Mouse (Mus musculus) lung, postnatal 4 days (tissue): ENCODE results near the gene Ncapg2.
A peak's percentile ranks its signal among the peaks of the same experiment; 100 is the strongest.

Source experiments
- DNase-seq, 2 experiments: peaks; one replicate each; pipeline ENCODE4 v3.0.0; 2021

The Ncapg2 gene

GRCm38 (mm10) chr12:116405045-116405835 is at the start of gene Ncapg2:
Gene Ncapg2, plus strand, starts transcription at chr12:116405402.
- DNase-seq = peak; percentile 99 to 100

- DNase-seq = no peak
These were observed 43.1 kb upstream of the Ncapg2 start for GRCm38 (mm10) chr12:116362091-116362490.

GRCm38 (mm10) chr12:116366900-116367299 is 38.3 kb upstream of the Ncapg2 start:
- no peak for DNase-seq

- DNase-seq = no peak
These were observed 37.9 kb upstream of the Ncapg2 start for GRCm38 (mm10) chr12:116367346-116367745.

DNA sequence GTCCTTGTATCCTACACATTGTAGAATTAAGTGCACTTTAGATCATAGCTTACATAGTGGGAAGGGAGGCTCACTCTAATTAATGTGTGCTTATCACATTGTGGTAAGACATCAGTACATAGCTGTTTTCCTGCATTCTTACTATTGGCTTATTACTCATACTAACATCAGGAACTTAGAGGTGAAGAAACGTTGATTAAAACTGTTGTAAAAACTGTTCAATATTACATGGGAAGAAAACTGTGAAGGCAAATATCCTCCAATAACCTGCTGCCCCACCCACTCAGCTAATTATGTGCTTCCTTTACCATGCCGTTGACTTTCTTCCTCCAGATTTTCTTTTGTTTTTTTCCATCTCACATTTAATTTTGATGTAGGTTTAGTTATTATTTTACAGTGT is 36.3 kb upstream of the Ncapg2 start:
- no peak for DNase-seq

DNA sequence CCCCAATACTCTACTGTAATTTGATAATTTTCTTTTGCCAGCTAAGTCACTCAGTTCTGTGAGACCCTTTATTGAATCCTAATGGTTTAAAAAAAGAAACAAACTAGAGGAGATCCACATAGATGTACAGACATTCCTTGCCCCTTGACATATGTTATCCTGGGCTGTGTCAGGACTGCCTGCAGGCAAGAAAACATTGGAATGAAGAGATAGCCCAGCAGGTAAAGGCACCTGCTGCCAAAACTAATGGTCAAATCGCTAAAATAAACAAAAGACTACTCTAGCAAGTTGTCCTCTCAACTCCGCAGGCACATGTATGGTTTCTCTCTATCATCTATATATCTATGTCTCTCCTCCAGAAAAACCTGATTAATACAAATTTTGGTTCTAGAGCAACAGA is 22.1 kb upstream of the Ncapg2 start:
- no peak for DNase-seq

GRCm38 (mm10) chr12:116383995-116384394 is 21.2 kb upstream of the Ncapg2 start:
- DNase-seq = no peak

DNA sequence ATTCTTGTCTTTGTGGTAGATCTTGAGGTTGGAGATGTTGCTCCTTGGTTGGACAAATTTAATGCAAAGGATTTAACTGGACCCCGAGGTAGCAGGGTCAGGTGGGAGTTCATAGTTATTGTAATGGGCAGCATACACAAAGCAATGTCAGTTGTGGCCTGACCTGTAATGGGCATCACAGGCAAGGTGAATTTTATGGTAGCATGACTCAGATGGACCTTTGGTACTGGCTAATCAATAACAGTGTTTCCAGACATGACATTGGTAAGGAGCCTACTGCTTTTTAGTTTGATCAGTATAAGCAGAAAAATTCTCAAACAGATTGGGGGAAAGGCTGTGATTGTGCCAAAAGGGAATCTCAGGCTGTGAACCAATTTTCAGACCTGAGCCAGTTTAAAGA is 18.4 kb upstream of the Ncapg2 start:
- DNase-seq = no peak

GRCm38 (mm10) chr12:116389868-116390267 is 15.3 kb upstream of the Ncapg2 start:
- DNase-seq = no peak

GRCm38 (mm10) chr12:116394327-116394726 is 10.9 kb upstream of the Ncapg2 start:
- no peak for DNase-seq

DNA sequence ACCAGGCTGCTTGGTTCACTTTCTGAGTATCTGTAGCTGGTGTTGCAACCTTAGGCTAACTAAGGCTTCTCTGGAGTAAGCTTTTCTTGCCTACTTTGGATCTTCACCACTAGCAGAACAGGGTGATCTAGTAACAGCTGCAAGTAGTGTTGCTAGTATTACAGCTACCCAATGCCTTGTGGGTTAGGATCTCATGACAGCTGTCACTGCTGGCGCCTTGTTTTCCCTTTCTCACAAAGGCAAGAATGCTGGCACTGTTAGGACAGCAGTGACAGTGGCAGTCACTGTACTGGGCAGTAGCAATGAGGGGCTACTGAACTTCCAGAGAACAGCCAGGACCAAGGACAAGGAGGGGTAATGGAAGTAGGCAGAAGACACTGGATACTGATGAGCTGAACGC is 9.9 kb upstream of the Ncapg2 start:
- DNase-seq = no peak

- no peak for DNase-seq
These were observed 9.0 kb upstream of the Ncapg2 start for GRCm38 (mm10) chr12:116396072-116396695.

GRCm38 (mm10) chr12:116404012-116404679 is 1.1 kb upstream of the Ncapg2 start:
- DNase-seq = peak; percentile 7 to 22

DNA sequence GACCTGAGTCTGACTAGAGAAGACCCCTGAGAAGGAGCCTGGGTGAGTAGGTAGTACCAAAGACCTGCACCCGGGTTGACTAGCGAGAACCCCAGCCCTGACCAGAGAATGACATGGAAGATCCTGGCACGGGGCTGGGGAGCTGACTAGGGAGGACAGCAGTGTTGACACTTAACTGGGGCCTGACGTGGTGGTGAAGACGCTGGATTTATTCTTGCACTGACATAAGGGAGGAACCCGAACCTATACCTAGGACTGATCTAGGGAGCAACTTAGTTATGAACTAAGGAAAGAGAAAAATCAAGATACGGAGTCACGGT is 594 bp downstream of the Ncapg2 start:
- DNase-seq = no peak

DNA sequence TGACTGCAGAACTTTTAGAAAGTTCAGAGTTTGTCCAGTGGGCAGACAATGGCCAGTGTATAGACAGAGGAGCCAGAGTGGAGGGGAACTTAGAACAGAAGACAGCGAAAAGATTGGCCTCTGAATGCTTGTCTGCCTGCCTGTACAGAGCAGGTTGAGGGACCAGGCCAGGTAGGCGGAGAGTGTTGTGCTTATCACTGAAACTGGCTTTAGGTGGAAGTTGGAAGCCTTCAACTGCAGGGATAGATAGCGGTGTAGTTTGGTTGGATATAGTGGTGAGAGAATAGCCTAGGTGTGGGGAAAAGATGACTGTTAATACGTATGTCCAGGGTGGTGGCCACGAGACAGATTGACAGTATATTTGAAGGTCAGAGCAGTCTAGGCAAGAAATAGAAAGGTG is 2.7 kb downstream of the Ncapg2 start:
- no peak for DNase-seq

- DNase-seq = no peak
These were observed 9.7 kb downstream of the Ncapg2 start for GRCm38 (mm10) chr12:116414941-116415340.

DNA sequence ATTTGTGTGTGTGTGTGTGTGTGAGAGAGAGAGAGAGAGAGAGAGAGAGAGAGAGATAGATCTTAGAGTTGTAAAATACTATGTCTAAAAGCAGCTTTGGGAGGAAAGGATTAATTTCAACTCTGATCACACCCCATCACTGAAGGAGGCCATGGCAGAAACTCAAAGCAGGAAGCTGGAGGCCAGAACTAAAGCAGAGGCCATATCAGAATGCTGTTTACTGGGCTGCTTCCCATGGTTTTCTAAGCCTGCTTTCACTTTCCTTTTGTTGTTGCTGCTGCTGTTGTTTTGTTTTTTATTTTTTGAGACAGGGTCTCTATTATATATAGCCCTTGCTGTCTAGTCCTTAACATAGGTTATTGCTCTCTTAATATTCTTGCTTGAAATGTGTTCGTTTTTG is 11.3 kb downstream of the Ncapg2 start:
- DNase-seq = no peak

DNA sequence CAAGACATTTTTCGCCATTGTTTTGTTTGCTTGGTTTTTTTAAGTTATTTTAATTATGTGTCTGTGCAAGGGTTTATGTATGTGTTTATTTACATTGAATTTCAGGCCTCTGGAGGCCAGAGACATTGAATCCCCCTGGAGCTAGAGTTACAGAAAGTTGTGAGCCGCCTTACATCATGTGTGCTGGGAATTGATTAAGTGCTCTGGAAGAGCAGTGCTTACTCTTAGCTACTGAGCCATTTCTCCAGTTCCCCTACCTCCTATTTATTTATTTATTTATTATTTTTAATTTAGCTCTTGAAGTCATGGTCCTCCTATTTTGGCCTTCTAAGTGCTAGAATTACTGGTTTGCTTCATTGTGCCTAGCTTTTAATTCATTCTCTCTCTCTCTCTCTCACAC is 16.5 kb downstream of the Ncapg2 start:
- DNase-seq = no peak

- DNase-seq = no peak
These were observed 20.2 kb downstream of the Ncapg2 start for GRCm38 (mm10) chr12:116425392-116425791.

DNA sequence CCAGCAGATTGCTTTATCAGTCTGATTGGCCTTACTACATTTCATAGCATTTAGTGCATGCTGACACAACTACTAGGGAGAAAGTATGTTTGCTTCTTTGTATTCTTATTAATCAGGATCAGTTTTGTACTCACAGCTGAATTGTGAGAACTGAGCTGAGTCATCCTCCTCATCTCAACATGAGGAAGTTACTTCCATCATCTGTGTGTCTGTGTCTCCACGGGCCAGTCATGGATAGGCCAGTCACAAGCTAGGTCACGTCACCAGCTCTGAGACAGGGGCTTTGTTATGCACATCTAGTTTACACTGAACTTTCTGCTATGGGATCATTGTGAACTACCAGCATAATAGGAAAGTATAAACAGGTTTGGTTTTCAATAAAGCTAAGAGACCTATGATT is 28.5 kb downstream of the Ncapg2 start:
- DNase-seq = no peak

- no peak for DNase-seq
These were observed 30.0 kb downstream of the Ncapg2 start for GRCm38 (mm10) chr12:116435232-116435631.

DNA sequence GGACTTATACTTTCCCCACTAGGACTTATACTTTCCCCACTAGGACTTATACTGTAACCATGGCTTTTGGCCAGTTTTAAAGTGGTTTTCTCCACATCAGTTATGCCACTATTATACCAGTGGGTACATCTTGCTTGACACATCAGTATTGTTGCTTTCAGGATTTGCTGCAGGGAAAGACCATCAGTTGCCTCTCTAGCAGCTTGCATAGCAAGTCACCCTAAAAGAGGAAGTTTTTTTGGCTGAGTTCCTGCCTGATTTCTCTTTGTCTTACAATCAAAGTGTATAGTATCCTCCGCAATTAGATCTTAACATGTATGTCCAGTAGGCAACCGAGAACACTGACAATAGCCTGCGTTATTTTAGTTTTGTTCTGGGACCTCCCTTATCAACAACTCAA is 30.9 kb downstream of the Ncapg2 start:
- DNase-seq = no peak

DNA sequence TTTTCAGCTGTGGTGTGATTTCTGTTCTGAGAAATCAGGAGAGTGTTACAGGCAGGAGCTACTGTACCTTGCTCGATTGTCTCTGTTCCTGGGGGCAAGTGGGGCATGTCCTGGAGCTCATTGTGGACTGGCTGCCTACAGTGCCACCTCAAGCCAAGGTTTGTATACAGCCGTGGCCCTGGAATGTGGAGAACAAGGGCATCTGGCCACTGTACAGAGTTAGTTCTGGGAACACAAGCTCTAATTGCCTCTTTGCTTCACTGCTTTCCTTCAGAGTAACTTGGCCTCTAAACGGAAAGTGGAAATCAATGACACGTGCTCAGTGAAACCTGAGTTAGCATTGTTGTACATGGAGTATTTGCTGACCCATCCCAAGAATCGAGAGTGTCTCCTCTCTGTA is 33.4 kb downstream of the Ncapg2 start:
- DNase-seq = no peak

DNA sequence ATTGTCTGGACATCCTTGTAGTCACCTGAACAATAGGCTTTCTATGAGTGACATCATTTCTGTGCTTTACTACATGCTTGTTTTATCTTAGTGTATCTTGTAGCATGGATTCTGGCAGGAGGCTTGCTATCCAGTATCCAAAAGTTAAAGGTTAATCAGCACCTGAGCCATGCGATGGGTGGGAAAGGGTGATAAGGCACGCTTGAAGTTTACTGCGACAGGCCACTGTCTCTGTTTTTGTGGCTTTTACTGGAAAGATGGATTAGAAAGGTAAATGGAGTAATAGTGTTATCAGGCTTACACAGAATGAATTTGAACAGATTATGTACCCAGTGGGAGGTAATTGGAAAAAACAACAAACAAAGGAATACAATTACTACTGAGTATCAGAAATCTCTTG is 37.0 kb downstream of the Ncapg2 start:
- DNase-seq = no peak
